Comparison of ENCODE assay signal across 27 mouse cellular contexts in genomic region chr1:56294391-56294790, GRCm38 (mm10).
A peak's percentile ranks its signal among the peaks of the same experiment; 100 is the strongest.
DNase-seq lines count a peak whose midpoint lies in the region; ATAC-seq and TF ChIP-seq lines count a peak whose summit lies in the region.
"Had no signal": no experiment of that assay in that cellular context is flagged by ENCODE, and none has a peak within 500 bp of the region (broad histone marks: within the 10 kb centered on the region; RNA-seq: fewer than 3 reads in every experiment).

No protein-coding gene starts in this region.

- TF ChIP-seq EP300 in liver, postnatal 0 days (IDR thresholded peaks at IDR 0.05; ENCODE audit: low read depth) = no peak

- no peak overlapping the region for H3K4me2 ChIP-seq in forebrain, embryonic 14.5 days (ENCODE audit: low read length)
- H3K4me2 ChIP-seq in forebrain, embryonic 12.5 days = no peak overlapping the region
- H3K4me2 ChIP-seq in liver, postnatal 0 days (ENCODE audit: low read depth, low read length) = no peak overlapping the region
- no peak overlapping the region for H3K4me2 ChIP-seq in liver, embryonic 12.5 days
- H3K4me2 ChIP-seq: embryonic facial prominence, embryonic 12.5 days; embryonic facial prominence, embryonic 15.5 days; heart, embryonic 12.5 days; heart, embryonic 15.5 days; hindbrain, embryonic 14.5 days had no signal

- no peaks in the 10 kb centered on the region for H3K4me1 ChIP-seq in forebrain, embryonic 14.5 days (ENCODE audit: control insufficient read depth, insufficient read depth, low read length)
- H3K4me1 ChIP-seq in forebrain, embryonic 12.5 days = no peaks in the 10 kb centered on the region
- no peaks in the 10 kb centered on the region for H3K4me1 ChIP-seq in liver, postnatal 0 days (ENCODE audit: insufficient read depth)
- no peaks in the 10 kb centered on the region for H3K4me1 ChIP-seq in liver, embryonic 12.5 days
- H3K4me1 ChIP-seq: embryonic facial prominence, embryonic 15.5 days; heart, embryonic 12.5 days; heart, embryonic 15.5 days; hindbrain, embryonic 10.5 days had no signal

- H3K9ac ChIP-seq in forebrain, embryonic 14.5 days (ENCODE audit: low read length) = no peak overlapping the region
- H3K9ac ChIP-seq in forebrain, embryonic 12.5 days = no peak overlapping the region
- H3K9ac ChIP-seq in liver, postnatal 0 days (replicated peaks) = no peak overlapping the region
- H3K9ac ChIP-seq in liver, embryonic 12.5 days = no peak overlapping the region
- H3K9ac ChIP-seq: embryonic facial prominence, embryonic 12.5 days; embryonic facial prominence, embryonic 15.5 days; heart, embryonic 12.5 days; heart, embryonic 15.5 days; hindbrain, embryonic 14.5 days had no signal

- no peak for ATAC-seq in forebrain, embryonic 14.5 days
- no peak for ATAC-seq in forebrain, embryonic 12.5 days (ENCODE audit: low FRiP score)
- peak; percentile 74 for ATAC-seq in liver, postnatal 0 days
- no peak for ATAC-seq in liver, embryonic 12.5 days
- ATAC-seq: forebrain, embryonic 16.5 days; intestine, postnatal 0 days; Patski had no signal

- H3K9me3 ChIP-seq in forebrain, embryonic 14.5 days (replicated peaks; ENCODE audit: control insufficient read depth, low read length) = no peaks in the 10 kb centered on the region
- no peaks in the 10 kb centered on the region for H3K9me3 ChIP-seq in forebrain, embryonic 12.5 days
- H3K9me3 ChIP-seq in liver, postnatal 0 days (ENCODE audit: low read length) = no peaks in the 10 kb centered on the region
- H3K9me3 ChIP-seq in liver, embryonic 12.5 days (replicated peaks) = no peaks in the 10 kb centered on the region
- H3K9me3 ChIP-seq: embryonic facial prominence, embryonic 12.5 days; embryonic facial prominence, embryonic 15.5 days; heart, embryonic 12.5 days; heart, embryonic 15.5 days; hindbrain, embryonic 10.5 days had no signal

- H3K27me3 ChIP-seq in forebrain, embryonic 14.5 days (replicated peaks; ENCODE audit: control insufficient read depth, insufficient read depth, low read length) = no peaks in the 10 kb centered on the region
- H3K27me3 ChIP-seq in forebrain, embryonic 12.5 days = no peaks in the 10 kb centered on the region
- no peaks in the 10 kb centered on the region for H3K27me3 ChIP-seq in liver, postnatal 0 days (ENCODE audit: insufficient read depth, low read length)
- no peaks in the 10 kb centered on the region for H3K27me3 ChIP-seq in liver, embryonic 12.5 days (replicated peaks)
- H3K27me3 ChIP-seq: CH12.LX; embryonic facial prominence, embryonic 12.5 days; embryonic facial prominence, embryonic 15.5 days; heart, embryonic 12.5 days; heart, embryonic 15.5 days; Patski had no signal

- DNase-seq in adrenal gland, postnatal 14 days = peak; percentile 5
- no peak for DNase-seq in adrenal gland, postnatal 25 days
- peak; percentile 15 for DNase-seq in forebrain, embryonic 14.5 days (ENCODE audit: low spot score)
- DNase-seq in liver, postnatal 0 days = peak; percentile 29
- DNase-seq in 416B (ENCODE audit: low read depth) = peak; percentile 84
- no peak for DNase-seq in heart, adult 11 months
- DNase-seq: adrenal gland, postnatal 10 days; B cell, adult 2 months; cerebellum, adult 18-20 months; cerebellum, adult 9-11 months; gastrocnemius, postnatal 10 days; gastrocnemius, postnatal 36 days; heart, postnatal 10 days; heart, postnatal 36 days had no signal

- H3K36me3 ChIP-seq in forebrain, embryonic 14.5 days (ENCODE audit: control insufficient read depth, insufficient read depth, low read length) = no peaks in the 10 kb centered on the region
- no peaks in the 10 kb centered on the region for H3K36me3 ChIP-seq in forebrain, embryonic 12.5 days (replicated peaks)
- H3K36me3 ChIP-seq in liver, postnatal 0 days (replicated peaks; ENCODE audit: insufficient read depth, low read length) = no peaks in the 10 kb centered on the region
- H3K36me3 ChIP-seq in liver, embryonic 12.5 days = no peaks in the 10 kb centered on the region
- H3K36me3 ChIP-seq: embryonic facial prominence, embryonic 12.5 days; embryonic facial prominence, embryonic 15.5 days; G1E; heart, embryonic 12.5 days; heart, embryonic 15.5 days; hindbrain, embryonic 10.5 days had no signal

- H3K27ac ChIP-seq in forebrain, embryonic 14.5 days (ENCODE audit: low read depth, low read length) = no peak overlapping the region
- H3K27ac ChIP-seq in forebrain, embryonic 12.5 days = no peak overlapping the region
- no peak overlapping the region for H3K27ac ChIP-seq in liver, postnatal 0 days (ENCODE audit: low read depth)
- no peak overlapping the region for H3K27ac ChIP-seq in liver, embryonic 12.5 days
- H3K27ac ChIP-seq: embryonic facial prominence, embryonic 12.5 days; embryonic facial prominence, embryonic 15.5 days; heart, embryonic 15.5 days; hindbrain, embryonic 10.5 days; hindbrain, embryonic 14.5 days had no signal

- no peak for TF ChIP-seq CTCF in liver, postnatal 0 days (IDR thresholded peaks at IDR 0.05; ENCODE audit: low read depth)

- WGBS in forebrain, embryonic 14.5 days = 67% methylated on average over 2 of the region's 2 CpGs
- WGBS in forebrain, embryonic 12.5 days = 80% methylated on average over 2 of the region's 2 CpGs
- 48% methylated on average over 2 of the region's 2 CpGs for WGBS in liver, postnatal 0 days (ENCODE audit: insufficient replicate concordance)
- WGBS in liver, embryonic 12.5 days (ENCODE audit: insufficient replicate concordance) = 43% methylated on average over 2 of the region's 2 CpGs

- H3K4me3 ChIP-seq in forebrain, embryonic 14.5 days (ENCODE audit: low read depth, low read length) = no peak overlapping the region
- no peak overlapping the region for H3K4me3 ChIP-seq in forebrain, embryonic 12.5 days (replicated peaks)
- H3K4me3 ChIP-seq in liver, postnatal 0 days (ENCODE audit: low read depth, low read length) = no peak overlapping the region
- no peak overlapping the region for H3K4me3 ChIP-seq in liver, embryonic 12.5 days
- H3K4me3 ChIP-seq: embryonic facial prominence, embryonic 12.5 days; embryonic facial prominence, embryonic 15.5 days; heart, embryonic 12.5 days; heart, embryonic 15.5 days; hindbrain, embryonic 10.5 days had no signal

Comparison
In these comparisons a context has a peak if more than half of its experiments do, and no peak if none do; other contexts are left out.
1. DNase-seq: peak in adrenal gland, postnatal 14 days (single experiment), forebrain, embryonic 14.5 days (single experiment), liver, postnatal 0 days (single experiment) and 416B (single experiment); none in adrenal gland, postnatal 25 days (single experiment) and heart, adult 11 months (single experiment).